Mouse (Mus musculus) ES-Bruce4 (cell line): ENCODE data around the gene Myo1d.

Experiments used
- CTCF ChIP-seq: IDR thresholded peaks from one replicate; pipeline ENCODE4 v1.8.1; 2011; ENCODE audit warnings: low read depth, low read length
- EP300 ChIP-seq: IDR thresholded peaks from 2 replicates; pipeline ENCODE4 v1.6.1; 2011; ENCODE audit warnings: low read depth, low read length; ENCODE audit not compliant: insufficient read depth
- POLR2A ChIP-seq: IDR thresholded peaks from one replicate; pipeline ENCODE4 v1.8.1; 2011; ENCODE audit warnings: low read length; ENCODE audit not compliant: insufficient read depth

DNA sequence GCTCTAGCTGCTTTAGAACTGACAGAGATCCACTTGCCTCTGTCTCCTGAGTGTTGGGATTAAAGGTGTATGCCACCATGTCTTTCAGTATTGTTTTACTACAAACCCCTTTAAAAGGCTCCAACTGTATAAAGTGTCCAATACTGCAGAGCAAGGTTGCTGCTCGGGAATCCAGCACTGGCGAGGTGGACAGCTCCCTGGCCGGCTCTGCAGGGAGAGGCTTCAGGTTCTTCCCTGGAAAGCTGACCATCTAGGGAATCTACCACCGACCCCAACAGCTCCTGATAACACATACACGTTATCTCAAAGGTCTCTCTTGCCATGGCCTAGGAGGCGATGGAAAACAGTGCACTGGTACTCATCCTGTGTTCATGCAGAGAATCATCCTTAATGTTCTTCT, 166.3 kb downstream of the Myo1d start:
- TF ChIP-seq CTCF (no peak), POLR2A (no peak), EP300 (no peak)
